Mouse (Mus musculus) CH12.LX (cell line): ENCODE measurements around the gene Gm27027. TPM values are rescaled to one million over a fixed set of nuclear protein-coding genes. Genes with fewer than 3 reads are reported as not detected.
A peak's percentile ranks its signal among the peaks of the same experiment; 100 is the strongest.

Source experiments
- DNase-seq: peaks from one replicate; pipeline ENCODE4 v3.0.0-alpha.2; 2013; ENCODE audit errors: extremely low read depth
- H3K27ac ChIP-seq: 2 replicates; pipeline ENCODE4 v1.5.1; 2012; ENCODE audit warnings: low read depth, mild to moderate bottlenecking, control low read depth, moderate library complexity; ENCODE audit not compliant: insufficient read depth
- H3K27me3 ChIP-seq: replicated peaks from 2 replicates; pipeline ENCODE3; 2012; ENCODE audit warnings: inconsistent platforms
- H3K36me3 ChIP-seq, 2 experiments: replicated peaks in 1 of 2; 2 replicates each; pipeline versions ENCODE3 to v1.6.1; 2012; ENCODE audit warnings: inconsistent platforms in 1 of 2, low read length in 1 of 2, mild to moderate bottlenecking in 1 of 2, mixed read lengths in 1 of 2, moderate library complexity in 1 of 2; ENCODE audit not compliant: control insufficient read depth in 1 of 2, insufficient read depth in 1 of 2
- H3K4me1 ChIP-seq, 2 experiments: 2 replicates each; pipeline ENCODE4 v1.6.1; 2012; ENCODE audit warnings: inconsistent platforms in 1 of 2, moderate library complexity in 1 of 2; ENCODE audit not compliant: insufficient read depth in 2 of 2, control insufficient read depth in 1 of 2
- H3K4me2 ChIP-seq: 2 replicates; pipeline ENCODE4 v1.6.1; 2012; ENCODE audit warnings: low read depth, mild to moderate bottlenecking, control low read depth; ENCODE audit not compliant: poor library complexity, insufficient read depth, severe bottlenecking
- H3K4me3 ChIP-seq, 3 experiments: fragments of 150-350 bp in 1 of 3; sonication (generic) in 1 of 3; replicated peaks in 1 of 3; 2 replicates each; pipeline versions ENCODE3 to v1.5.1; 2011 to 2012; ENCODE audit warnings: low read depth in 2 of 3, low read length in 2 of 3, mild to moderate bottlenecking in 2 of 3, moderate library complexity in 2 of 3, control low read depth in 1 of 3, improper control_type of control experiment in 1 of 3, inconsistent platforms in 1 of 3, mixed read lengths in 1 of 3; ENCODE audit not compliant: poor library complexity in 1 of 3
- H3K79me2 ChIP-seq: replicated peaks from 2 replicates; pipeline ENCODE4 v1.6.1; 2012; ENCODE audit warnings: mild to moderate bottlenecking, moderate library complexity; ENCODE audit not compliant: control insufficient read depth, poor library complexity, insufficient read depth, severe bottlenecking; ENCODE audit errors: extremely low read depth
- H3K9ac ChIP-seq: 2 replicates; pipeline ENCODE4 v1.6.1; 2012; ENCODE audit warnings: low read depth, mild to moderate bottlenecking, control low read depth, moderate library complexity; ENCODE audit not compliant: insufficient read depth
- H3K9me3 ChIP-seq: replicated peaks from 2 replicates; pipeline ENCODE3; 2012; ENCODE audit warnings: low read length, inconsistent platforms, mixed read lengths
- BHLHE40 ChIP-seq: IDR thresholded peaks from 2 replicates; pipeline ENCODE4 v1.6.1; 2011; ENCODE audit warnings: mild to moderate bottlenecking, low read depth, low read length, improper control_type of control experiment
- CHD2 ChIP-seq: IDR thresholded peaks from 2 replicates; pipeline ENCODE4 v1.6.1; 2011; ENCODE audit warnings: low read length, improper control_type of control experiment
- CTCF ChIP-seq, 2 experiments: IDR thresholded peaks in 1 of 2; conservative IDR thresholded peaks in 1 of 2; 2 replicates each; pipeline ENCODE4 v1.5.1; 2011 to 2012; ENCODE audit warnings: low read depth in 2 of 2, low read length in 2 of 2, improper control_type of control experiment in 1 of 2, inconsistent platforms in 1 of 2, mild to moderate bottlenecking in 1 of 2, moderate library complexity in 1 of 2
- E2F4 ChIP-seq: IDR thresholded peaks from 2 replicates; pipeline ENCODE4 v1.6.1; 2011; ENCODE audit warnings: low read depth, low read length, improper control_type of control experiment; ENCODE audit not compliant: insufficient replicate concordance
- ELF1 ChIP-seq: IDR thresholded peaks from 2 replicates; pipeline ENCODE4 v1.6.1; 2014; ENCODE audit warnings: low read depth, mild to moderate bottlenecking, inconsistent platforms, low read length, improper control_type of control experiment
- EP300 ChIP-seq: IDR thresholded peaks from 2 replicates; pipeline ENCODE4 v1.6.1; 2011; ENCODE audit warnings: low read length, improper control_type of control experiment
- ETS1 ChIP-seq: conservative IDR thresholded peaks from 2 replicates; pipeline ENCODE4 v1.6.1; 2012; ENCODE audit warnings: low read depth, mild to moderate bottlenecking, inconsistent platforms, low read length, improper control_type of control experiment, moderate library complexity
- IRF4 ChIP-seq: IDR thresholded peaks from 2 replicates; pipeline ENCODE4 v1.6.1; 2014; ENCODE audit warnings: low read depth, mild to moderate bottlenecking, inconsistent platforms, low read length, improper control_type of control experiment
- JUN ChIP-seq: IDR thresholded peaks from 2 replicates; pipeline ENCODE4 v1.6.1; 2011; ENCODE audit warnings: low read depth, mild to moderate bottlenecking, low read length, improper control_type of control experiment, moderate library complexity; ENCODE audit not compliant: insufficient read depth
- JUND ChIP-seq: conservative IDR thresholded peaks from 2 replicates; pipeline ENCODE4 v1.6.1; 2011; ENCODE audit warnings: low read depth, low read length, improper control_type of control experiment
- KAT2A ChIP-seq: IDR thresholded peaks from 2 replicates; pipeline ENCODE4 v1.6.1; 2012; ENCODE audit warnings: low read length, improper control_type of control experiment, inconsistent platforms; ENCODE audit not compliant: insufficient replicate concordance
- MAFK ChIP-seq: IDR thresholded peaks from 2 replicates; pipeline ENCODE4 v1.6.1; 2011; ENCODE audit warnings: low read length, improper control_type of control experiment; ENCODE audit not compliant: insufficient replicate concordance
- MAX ChIP-seq: IDR thresholded peaks from 2 replicates; pipeline ENCODE4 v1.6.1; 2011; ENCODE audit warnings: low read length, improper control_type of control experiment
- MEF2A ChIP-seq: IDR thresholded peaks from 2 replicates; pipeline ENCODE4 v1.6.1; 2014; ENCODE audit warnings: low read depth, mild to moderate bottlenecking, inconsistent platforms, low read length, improper control_type of control experiment, borderline replicate concordance
- NELFE ChIP-seq: IDR thresholded peaks from 2 replicates; pipeline ENCODE4 v1.6.1; 2011; ENCODE audit warnings: low read depth, low read length, improper control_type of control experiment
- SIN3A ChIP-seq: IDR thresholded peaks from 2 replicates; pipeline ENCODE4 v1.6.1; 2012; ENCODE audit warnings: low read length, improper control_type of control experiment, inconsistent platforms
- SMC3 ChIP-seq: IDR thresholded peaks from 2 replicates; pipeline ENCODE4 v1.6.1; 2011; ENCODE audit warnings: low read depth, low read length, improper control_type of control experiment
- USF1 ChIP-seq: IDR thresholded peaks from 2 replicates; pipeline ENCODE4 v1.6.1; 2014; ENCODE audit warnings: low read depth, mild to moderate bottlenecking, inconsistent platforms, low read length, improper control_type of control experiment
- USF2 ChIP-seq: conservative IDR thresholded peaks from 2 replicates; pipeline ENCODE4 v1.6.1; 2011; ENCODE audit warnings: low read depth, low read length, improper control_type of control experiment
- ZC3H11A ChIP-seq: IDR thresholded peaks from 2 replicates; pipeline ENCODE4 v1.6.1; 2012; ENCODE audit warnings: low read depth, mild to moderate bottlenecking, inconsistent platforms, low read length, improper control_type of control experiment
- ZKSCAN1 ChIP-seq: IDR thresholded peaks from 2 replicates; pipeline ENCODE4 v1.6.1; 2012; ENCODE audit warnings: low read depth, inconsistent platforms, low read length, improper control_type of control experiment, borderline replicate concordance
- ZMIZ1 ChIP-seq: IDR thresholded peaks from 2 replicates; pipeline ENCODE4 v1.6.1; 2012; ENCODE audit warnings: low read depth, mild to moderate bottlenecking, inconsistent platforms, low read length, improper control_type of control experiment
- dilution Hi-C: fragments of 300-500 bp; cut with MboI; formaldehyde crosslinking; loops from 2 replicates; pipeline ENCODE4 v1.14.3; 2020; ENCODE audit warnings: low sequenced_read_pairs; ENCODE audit not compliant: extremely low pct_unique_long_range_greater_than_20kb, extremely low pct_ligation_motif_present
- in situ Hi-C: fragments of 300-500 bp; cut with MboI; formaldehyde crosslinking; loops from 3 replicates; pipeline ENCODE4 v1.14.3; 2019; ENCODE audit warnings: low sequenced_read_pairs, low pct_ligation_motif_present, low pct_unique_long_range_greater_than_20kb, mixed read lengths
- polyA plus RNA-seq: library from polyadenylated mRNA; unstranded; fragments of >175 nt; gene quantifications from 2 replicates; pipeline ENCODE4 v1.2.1, GENCODE M21; 2012; ENCODE audit warnings: low read depth; ENCODE audit not compliant: insufficient read length
- total RNA-seq, 2 experiments: library from RNA; depleted of rRNA; stranded (reverse); fragments of 300-350 nt in 1 of 2; fragments of >200 nt in 1 of 2; gene quantifications; 2 replicates each; pipeline ENCODE4 v1.2.3; 2012 to 2014

The Gm27027 gene
- not detected in 2 replicates for total RNA-seq (2012; rRNA removed)
- total RNA-seq (2014; rRNA removed) = not detected in 2 replicates
- polyA plus RNA-seq = not detected in 2 replicates

DNA sequence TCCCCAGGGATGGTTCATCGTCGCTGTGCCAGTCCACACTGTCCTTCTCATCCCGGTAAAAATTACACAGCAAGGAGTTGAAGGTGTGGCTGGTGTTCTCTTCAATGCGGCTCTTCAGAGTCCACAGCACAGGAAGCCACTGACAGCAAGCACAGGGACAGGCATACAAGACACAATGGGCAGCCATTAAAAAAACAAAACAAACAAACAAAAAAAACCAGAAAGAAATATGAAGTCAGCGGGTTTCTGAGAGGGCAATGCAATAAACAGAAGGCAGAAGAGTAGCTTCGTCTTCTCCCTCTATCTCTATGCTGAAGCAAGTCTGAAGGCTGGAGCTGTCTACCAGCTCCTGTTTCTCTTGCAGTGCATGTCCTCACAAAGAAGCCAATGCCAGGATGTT, at the start of gene Gm27027:
Gene Gm27027, minus strand, starts transcription at position 101 of the 400 bp plus-strand sequence.
- in situ Hi-C loops = no loop called here
- Histone ChIP-seq H3K4me2 (no peak within 1 kb of the TSS), H3K27me3 (no peaks in the 10 kb centered on the region), H3K9ac (no peak within 1 kb of the TSS), H3K36me3 (peaks cover 60 to 96% of the 10 kb centered on the region in 2 experiments), H3K4me3 (no peak within 1 kb of the TSS), H3K79me2 (no peaks in the 10 kb centered on the region), H3K4me1 (no peaks in the 10 kb centered on the region), H3K27ac (no peak within 1 kb of the TSS), H3K9me3 (no peaks in the 10 kb centered on the region)
- TF ChIP-seq ZKSCAN1 (no peak), CTCF (conservative IDR thresholded peaks at IDR 0.05 in 1 of 2, IDR thresholded peaks at IDR 0.05 in 1 of 2; ENCODE audit: low read depth in 2 of 2, low read length in 2 of 2) (no peak), MAX (no peak), JUN (no peak), USF2 (no peak), SMC3 (no peak), ZMIZ1 (no peak), E2F4 (no peak), KAT2A (no peak), ZC3H11A (no peak), MAFK (no peak), ETS1 (no peak), NELFE (no peak), JUND (no peak), IRF4 (no peak), USF1 (no peak), MEF2A (no peak), BHLHE40 (no peak), CHD2 (no peak)
- dilution Hi-C loops = no loop called here
- no peak for DNase-seq

DNA sequence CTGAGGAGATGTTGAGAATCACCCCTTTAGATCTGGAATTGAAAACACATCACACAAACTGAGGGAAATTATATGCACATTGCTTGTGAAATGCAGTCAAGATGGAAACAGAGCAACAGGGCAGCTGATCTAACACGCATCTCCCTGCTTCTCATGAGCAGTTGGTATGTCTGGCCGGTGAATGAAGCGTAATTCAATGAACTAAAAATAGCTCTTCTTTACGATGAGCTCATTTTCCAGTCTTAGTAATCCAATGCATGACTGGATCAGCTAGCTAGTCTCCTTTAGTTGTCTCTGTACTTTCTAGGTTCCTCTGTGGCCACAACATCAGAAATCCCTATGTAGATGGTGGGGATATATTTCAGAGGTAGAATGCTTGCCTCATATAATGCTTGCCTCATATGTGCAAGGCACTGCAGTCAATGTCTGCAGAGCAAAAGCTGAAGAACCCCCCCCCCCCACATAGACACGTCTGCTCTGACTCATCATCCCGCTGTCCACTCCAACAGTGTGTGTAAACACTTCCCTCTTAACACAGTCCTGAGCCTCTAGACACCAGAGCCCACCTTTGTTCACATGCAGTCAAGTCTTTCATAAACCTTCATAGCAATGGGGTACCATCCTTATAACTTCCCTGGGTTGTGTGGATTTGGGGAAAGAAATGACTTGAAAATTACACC, 49.4 kb upstream of the Gm27027 start:
- Histone ChIP-seq H3K27ac (no peak overlapping the region), H3K27me3 (no peaks in the 10 kb centered on the region), H3K36me3 (peaks cover 11 to 66% of the 10 kb centered on the region in 2 experiments), H3K9ac (no peak overlapping the region), H3K4me1 (peaks cover 5 to 20% of the 10 kb centered on the region in 2 experiments; a peak in 3 of 4 replicates), H3K4me2 (no peak overlapping the region), H3K4me3 (no peak overlapping the region), H3K9me3 (no peaks in the 10 kb centered on the region), H3K79me2 (no peaks in the 10 kb centered on the region; the same call in 1 of the 2 replicates)
- dilution Hi-C loops = no loop called here
- peak; percentile 31; the same call in 1 of the 2 replicates for TF ChIP-seq EP300
- peak; percentile 46 for TF ChIP-seq ETS1
- peak; percentile 68; the same call in 1 of the 2 replicates for TF ChIP-seq MEF2A
- peak; percentile 58; the same call in 1 of the 2 replicates for TF ChIP-seq JUN
- no peak for TF ChIP-seq ELF1
- no peak for TF ChIP-seq SIN3A
- peak; percentile 51 for DNase-seq
- in situ Hi-C loops = loop anchor here (25.0 kb wide), 1 partner anchor 242 kb away; no protein-coding TSS in a partner anchor
